ENCODE assay signal across 8 mouse cellular contexts in the genomic region with DNA sequence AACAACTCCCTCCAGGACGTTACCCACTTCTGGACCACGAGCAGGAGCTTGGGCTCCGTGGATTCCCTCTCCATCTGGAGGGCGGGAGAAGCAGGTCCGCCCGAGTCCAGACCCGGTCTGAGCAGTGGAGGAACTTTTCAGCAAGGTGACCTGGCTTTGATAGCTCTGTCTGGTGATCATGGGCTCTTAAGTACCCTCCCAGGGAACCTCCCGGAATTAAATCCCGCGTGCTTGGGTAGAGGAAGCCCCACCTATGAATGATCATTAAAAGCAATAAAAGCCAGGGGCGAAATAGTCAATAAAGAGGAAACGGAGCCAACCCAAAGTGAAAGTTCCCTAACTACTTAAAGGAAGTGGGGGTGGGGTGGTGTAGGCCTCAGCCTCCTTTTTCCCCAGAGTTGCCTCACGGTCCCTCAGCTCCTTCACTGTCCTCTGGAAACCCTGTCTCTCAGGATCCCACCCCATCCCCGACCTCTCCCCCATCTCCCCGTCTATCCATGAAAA. TPM values are rescaled to one million over a fixed set of nuclear protein-coding genes. Genes with fewer than 3 reads are reported as not detected.
DNase-seq lines count a peak whose midpoint lies in the region; ATAC-seq and TF ChIP-seq lines count a peak whose summit lies in the region.

No protein-coding gene starts in this region.

- no peak for TF ChIP-seq CTCF in lung, adult 2 months (IDR thresholded peaks at IDR 0.05; ENCODE audit: insufficient read depth, low read length)
- no peak for TF ChIP-seq CTCF in cortical plate, adult 2 months (IDR thresholded peaks at IDR 0.05; ENCODE audit: extremely low read depth, insufficient read depth, low read length)

- peaks cover 11% of the 10 kb centered on the region; the same call in 1 of the 2 replicates for H3K36me3 ChIP-seq in midbrain, embryonic 13.5 days

- DNase-seq in lung, adult 2 months = no peak
- DNase-seq in lung, postnatal 4 days = no peak
- DNase-seq in induced T-regulatory cell, adult 2 months (ENCODE audit: low read depth) = peak; percentile 78
- DNase-seq in left cerebral cortex, adult 18-20 months (ENCODE audit: low spot score in 2 of 2) = no peak
- DNase-seq in embryo, embryonic 10 days (ENCODE audit: low spot score) = no peak
- DNase-seq in adrenal gland, adult 8-10 months = no peak

- H3K27ac ChIP-seq in cortical plate, adult 2 months (ENCODE audit: insufficient read depth, low read length) = 0 out of 2 replicates have a peak overlapping the region, but pooled peaks have one; percentile 19
- H3K27ac ChIP-seq in midbrain, embryonic 13.5 days = peak overlapping the region; percentile 74

- H3K4me1 ChIP-seq in lung, adult 2 months (ENCODE audit: control insufficient read depth, insufficient read depth, low read length) = peaks cover 19% of the 10 kb centered on the region
- H3K4me1 ChIP-seq in cortical plate, adult 2 months (ENCODE audit: control insufficient read depth, insufficient read depth, low read length) = no peaks in the 10 kb centered on the region
- peaks cover 40% of the 10 kb centered on the region for H3K4me1 ChIP-seq in midbrain, embryonic 13.5 days (replicated peaks)

- H3K27me3 ChIP-seq in midbrain, embryonic 13.5 days = no peaks in the 10 kb centered on the region

- peak overlapping the region; percentile 91 for H3K4me3 ChIP-seq in lung, adult 2 months (replicated peaks; ENCODE audit: extremely low read depth, low read depth, low read length)
- H3K4me3 ChIP-seq in cortical plate, adult 2 months (ENCODE audit: insufficient read depth, low read length) = peak overlapping the region; percentile 78
- peak overlapping the region; percentile 73 for H3K4me3 ChIP-seq in midbrain, embryonic 13.5 days (replicated peaks)

- no peaks in the 10 kb centered on the region for H3K9me3 ChIP-seq in midbrain, embryonic 13.5 days

- 12% methylated on average over 15 of the region's 15 CpGs for WGBS in lung, adult 2 months
- WGBS in midbrain, embryonic 13.5 days = 28% methylated on average over 15 of the region's 15 CpGs

- peak overlapping the region; percentile 94 for H3K9ac ChIP-seq in midbrain, embryonic 13.5 days (replicated peaks)

- TF ChIP-seq POLR2A in lung, adult 2 months (IDR thresholded peaks at IDR 0.05; ENCODE audit: borderline replicate concordance, extremely low read depth, low read depth, low read length) = no peak
- TF ChIP-seq POLR2A in cortical plate, adult 2 months (IDR thresholded peaks at IDR 0.05; ENCODE audit: extremely low read depth, insufficient read depth, low read length) = no peak

- H3K4me2 ChIP-seq in midbrain, embryonic 13.5 days (replicated peaks) = peak overlapping the region; percentile 82

- ATAC-seq in midbrain, embryonic 13.5 days = peak; percentile 10

RNA-seq across cellular contexts. Expression of gene Cdc42ep4, which starts 0.5 kb away (rescaled TPM):
- 80.4 and 115 TPM in 2 replicates for polyA plus RNA-seq in lung, adult 2 months (2012; rRNA removed)
- 24.3 and 24.7 TPM in 2 replicates for polyA plus RNA-seq in cortical plate, adult 2 months (2012; rRNA removed)
- polyA plus RNA-seq in midbrain, embryonic 13.5 days (2015; fragmentation: Nextera tagmentation; extraction: Ambion mirVana) = 80.0 and 82.7 TPM in 2 replicates
- 10 to 100 TPM; 26.6 to 28.8 TPM for total RNA-seq in left cerebral cortex, adult 18-20 months (2021)
- total RNA-seq in adrenal gland, adult 8-10 months (2022) = 100 to 1,000 TPM in 2 of 4 experiments, 10 to 100 TPM in 2; 90.2 to 151 (median 111) TPM

RNA-seq across cellular contexts. Expression of gene Cpsf4l, which starts 42.4 kb away (rescaled TPM):
- 0.09 TPM in 1 of 2 replicates, not detected in the other for polyA plus RNA-seq in lung, adult 2 months (2012; rRNA removed)
- polyA plus RNA-seq in cortical plate, adult 2 months (2012; rRNA removed) = 0.06 and 0.08 TPM in 2 replicates
- 0.31 and 0.54 TPM in 2 replicates for polyA plus RNA-seq in midbrain, embryonic 13.5 days (2015; fragmentation: Nextera tagmentation; extraction: Ambion mirVana)
- total RNA-seq in left cerebral cortex, adult 18-20 months (2021) = under 1 TPM in 1 of 2 experiments, not detected in 1; 0.35 TPM
- under 1 TPM; 0.43 to 1.00 (median 0.75) TPM for total RNA-seq in adrenal gland, adult 8-10 months (2022)
